Comparison of ENCODE assay signal across 12 mouse cellular contexts in genomic region chr5:38151264-38151663, GRCm38 (mm10). TPM values are rescaled to one million over a fixed set of nuclear protein-coding genes. Genes with fewer than 3 reads are reported as not detected.
DNase-seq lines count a peak whose midpoint lies in the region; ATAC-seq and TF ChIP-seq lines count a peak whose summit lies in the region.
"Had no signal": no experiment of that assay in that cellular context is flagged by ENCODE, and none has a peak within 500 bp of the region (broad histone marks: within the 10 kb centered on the region; RNA-seq: fewer than 3 reads in every experiment).

No protein-coding gene starts in this region.

- TF ChIP-seq CTCF in olfactory bulb, adult 2 months (IDR thresholded peaks at IDR 0.05; ENCODE audit: insufficient read depth, low read depth, low read length), result no peak

- no peak overlapping the region for H3K9ac ChIP-seq in neural tube, embryonic 12.5 days
- H3K9ac ChIP-seq: heart, embryonic 15.5 days; kidney, embryonic 15.5 days had no signal

- peaks cover 98% of the 10 kb centered on the region for H3K36me3 ChIP-seq in neural tube, embryonic 12.5 days
- H3K36me3 ChIP-seq: heart, embryonic 15.5 days had no signal

- 63% methylated on average over 3 of the region's 3 CpGs for WGBS in neural tube, embryonic 12.5 days
- WGBS in olfactory bulb, adult 2 months, result 16% methylated on average over 3 of the region's 3 CpGs

- intact Hi-C loops in heart, postnatal 10 days (cut with DNase I), result no loop called here

- ATAC-seq in neural tube, embryonic 12.5 days (ENCODE audit: low FRiP score, low read depth), result no peak
- ATAC-seq in megakaryocyte progenitor cell, adult 5-6 weeks (replicated peaks; ENCODE audit: poor library complexity), result no peak

- no peak overlapping the region for H3K27ac ChIP-seq in neural tube, embryonic 12.5 days
- H3K27ac ChIP-seq in olfactory bulb, adult 2 months (ENCODE audit: insufficient read depth, low read depth, low read length), result peak overlapping the region; percentile 98
- H3K27ac ChIP-seq: heart, embryonic 15.5 days; kidney, embryonic 15.5 days had no signal

- H3K27me3 ChIP-seq in neural tube, embryonic 12.5 days (replicated peaks), result no peaks in the 10 kb centered on the region
- H3K27me3 ChIP-seq: kidney, embryonic 15.5 days had no signal

- TF ChIP-seq POLR2A in olfactory bulb, adult 2 months (IDR thresholded peaks at IDR 0.05; ENCODE audit: insufficient read depth, low read depth, low read length), result no peak

- no peak overlapping the region for H3K4me3 ChIP-seq in neural tube, embryonic 12.5 days
- no peak overlapping the region for H3K4me3 ChIP-seq in olfactory bulb, adult 2 months (ENCODE audit: insufficient read depth, low read depth, low read length)
- H3K4me3 ChIP-seq: erythroblast, embryonic 14.5 days; heart, embryonic 15.5 days; kidney, embryonic 15.5 days had no signal

- no peaks in the 10 kb centered on the region for H3K9me3 ChIP-seq in neural tube, embryonic 12.5 days
- H3K9me3 ChIP-seq: heart, embryonic 15.5 days; kidney, embryonic 15.5 days had no signal

- H3K4me1 ChIP-seq in neural tube, embryonic 12.5 days, result peaks cover 44% of the 10 kb centered on the region
- peaks cover 61% of the 10 kb centered on the region for H3K4me1 ChIP-seq in olfactory bulb, adult 2 months (ENCODE audit: control insufficient read depth, insufficient read depth, low read length)
- H3K4me1 ChIP-seq: heart, embryonic 15.5 days; kidney, embryonic 15.5 days had no signal

- peak overlapping the region; percentile 32; the same call in 1 of the 2 replicates for H3K4me2 ChIP-seq in neural tube, embryonic 12.5 days (replicated peaks)
- H3K4me2 ChIP-seq: heart, embryonic 15.5 days; kidney, embryonic 15.5 days had no signal

- DNase-seq in cerebellum, adult 11-12 months, result peak; percentile 58
- no peak for DNase-seq in cerebellum, postnatal 4 days (ENCODE audit: low spot score in 2 of 2)
- no peak for DNase-seq in neural tube, embryonic 10.5 days (ENCODE audit: extremely low spot score, low spot score)
- peak; percentile 63 to 74 for DNase-seq in layer of hippocampus, adult 8-10 months (ENCODE audit: low spot score in 2 of 2)
- DNase-seq in heart, postnatal 10 days, result no peak
- DNase-seq: B cell, adult 2 months had no signal

RNA-seq across cellular contexts. Expression of gene Nsg1, which starts 8.4 kb away (rescaled TPM):
- polyA plus RNA-seq in neural tube, embryonic 12.5 days (2016; fragmentation: Nextera tagmentation; extraction: Ambion mirVana), result 530 and 545 TPM in 2 replicates
- 100 to 1,000 TPM; 361 to 451 (median 407) TPM for total RNA-seq in layer of hippocampus, adult 8-10 months (2022)
- polyA plus RNA-seq in olfactory bulb, adult 2 months (2012; ENCODE audit: insufficient read depth, insufficient read length, low replicate concordance, missing spikeins), result 372 TPM in 1 of 2 replicates, not detected in the other
- total RNA-seq in megakaryocyte progenitor cell, adult 5-6 weeks (2015), result 0.15 TPM in 1 of 2 replicates, not detected in the other
- total RNA-seq in megakaryocyte progenitor cell, adult 5-6 weeks (2017), result 0.34 and 1.00 TPM in 2 replicates
- total RNA-seq in heart, postnatal 10 days (2021), result 10 to 100 TPM; 16.4 to 19.0 TPM
- polyA plus RNA-seq: erythroblast, embryonic 14.5 days had no signal

Comparison
In these comparisons a context has a peak if more than half of its experiments do, and no peak if none do; other contexts are left out.
1. DNase-seq: peak in cerebellum, adult 11-12 months (single experiment) and layer of hippocampus, adult 8-10 months (2 of 2); none in cerebellum, postnatal 4 days (0 of 2), neural tube, embryonic 10.5 days (single experiment) and heart, postnatal 10 days (0 of 2).
2. RNA of gene Nsg1, which starts 8.4 kb away (total RNA-seq): 361 to 451 TPM in layer of hippocampus, adult 8-10 months; 16.4 to 19.0 TPM in heart, postnatal 10 days and 0.15 to 1.00 TPM in megakaryocyte progenitor cell, adult 5-6 weeks; every median in the first group is over 10 times any median in the second.